Mouse (Mus musculus): ENCODE results near the gene Gm8439.

DNA sequence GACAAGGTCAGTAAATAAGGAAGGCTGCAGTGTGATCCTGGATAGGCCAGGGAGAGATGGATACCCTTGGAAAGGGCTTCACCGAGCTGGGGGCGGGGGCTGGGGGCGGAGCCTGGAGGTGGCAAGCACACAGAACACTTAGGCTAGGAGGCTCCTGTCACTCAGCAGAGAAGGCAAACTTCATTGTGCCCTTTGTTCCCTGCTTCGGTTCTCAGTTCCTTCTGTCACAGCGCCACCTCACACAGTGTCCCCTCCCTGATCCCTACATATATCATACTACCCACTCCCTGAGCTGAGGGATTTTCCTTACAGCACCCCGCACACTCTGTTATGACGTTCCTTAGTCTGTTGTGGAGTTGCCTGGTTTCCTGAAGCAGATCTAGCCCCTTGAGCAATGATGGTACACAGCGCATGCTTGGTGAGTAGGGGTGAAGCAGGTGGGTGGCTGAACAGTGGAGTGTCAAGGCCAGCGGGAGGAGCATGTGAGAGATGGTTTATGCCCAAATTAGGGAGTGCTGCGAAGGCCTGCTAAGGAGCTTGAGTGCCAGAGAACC is 27.1 kb downstream of the Gm8439 start:
- TF ChIP-seq CTCF (conservative IDR thresholded peaks at IDR 0.05; ENCODE audit: low read length) (no peak), POU5F1 (IDR thresholded peaks at IDR 0.05; ENCODE audit: borderline replicate concordance, low read length) (no peak)

Data from E14TG2a.4 (cell line).